Mouse (Mus musculus): ENCODE data around the gene AU022252. TPM values are rescaled to one million over a fixed set of nuclear protein-coding genes. Genes with fewer than 3 reads are reported as not detected.

Gene AU022252
- polyA plus RNA-seq, 1 experiment: 5.0 TPM

- 51% methylated on average over 3 of the region's 3 CpGs for WGBS
- peak overlapping the region; percentile 19 for H3K4me3 ChIP-seq (replicated peaks; ENCODE audit: control insufficient read depth, low read depth, low read length)
- no peaks in the 10 kb centered on the region; the same call in 1 of the 2 replicates for H3K4me1 ChIP-seq (ENCODE audit: control insufficient read depth, insufficient read depth, low read length)
- TF ChIP-seq POLR2A (IDR thresholded peaks at IDR 0.05; ENCODE audit: borderline replicate concordance, control insufficient read depth, low read depth, low read length) (no peak), CTCF (IDR thresholded peaks at IDR 0.05; ENCODE audit: control insufficient read depth, insufficient read depth, low read length) (no peak)
- no peak overlapping the region for H3K27ac ChIP-seq (ENCODE audit: control insufficient read depth, insufficient read depth, low read depth, low read length, poor library complexity)
Measured at GRCm38 (mm10) chr4:119238661-119239060, 6.1 kb upstream of the AU022252 start.

GRCm38 (mm10) chr4:119234348-119234747 is 1.8 kb upstream of the AU022252 start:
- Histone ChIP-seq H3K4me3 (replicated peaks; ENCODE audit: control insufficient read depth, low read depth, low read length) (no peak overlapping the region), H3K4me1 (ENCODE audit: control insufficient read depth, insufficient read depth, low read length) (no peaks in the 10 kb centered on the region; the same call in 1 of the 2 replicates), H3K27ac (ENCODE audit: control insufficient read depth, insufficient read depth, low read depth, low read length, poor library complexity) (no peak overlapping the region)
- TF ChIP-seq CTCF (IDR thresholded peaks at IDR 0.05; ENCODE audit: control insufficient read depth, insufficient read depth, low read length) (no peak), POLR2A (IDR thresholded peaks at IDR 0.05; ENCODE audit: borderline replicate concordance, control insufficient read depth, low read depth, low read length) (no peak)
- 78% methylated on average over 3 of the region's 3 CpGs for WGBS

GRCm38 (mm10) chr4:119233256-119233901 is 867 bp upstream of the AU022252 start:
- no peak overlapping the region; the same call in 1 of the 2 replicates for H3K27ac ChIP-seq (ENCODE audit: control insufficient read depth, insufficient read depth, low read depth, low read length, poor library complexity)

GRCm38 (mm10) chr4:119226751-119227150 is 5.8 kb downstream of the AU022252 start:
- TF ChIP-seq POLR2A (IDR thresholded peaks at IDR 0.05; ENCODE audit: borderline replicate concordance, control insufficient read depth, low read depth, low read length) (no peak), CTCF (IDR thresholded peaks at IDR 0.05; ENCODE audit: control insufficient read depth, insufficient read depth, low read length) (no peak)
- Histone ChIP-seq H3K27ac (ENCODE audit: control insufficient read depth, insufficient read depth, low read depth, low read length, poor library complexity) (no peak overlapping the region), H3K4me1 (ENCODE audit: control insufficient read depth, insufficient read depth, low read length) (no peaks in the 10 kb centered on the region), H3K4me3 (replicated peaks; ENCODE audit: control insufficient read depth, low read depth, low read length) (no peak overlapping the region)
- WGBS: 86% methylated on average over 11 of the region's 11 CpGs

More at GRCm38 (mm10) chr4:119233256-119233901, 867 bp upstream of the AU022252 start:
- no peaks in the 10 kb centered on the region; the same call in 1 of the 2 replicates for H3K4me1 ChIP-seq (ENCODE audit: control insufficient read depth, insufficient read depth, low read length)
- 2% methylated on average over 36 of the region's 36 CpGs for WGBS
- H3K4me3 ChIP-seq (replicated peaks; ENCODE audit: control insufficient read depth, low read depth, low read length): peak overlapping the region; percentile 74
- no peak for TF ChIP-seq POLR2A (IDR thresholded peaks at IDR 0.05; ENCODE audit: borderline replicate concordance, control insufficient read depth, low read depth, low read length)
- TF ChIP-seq CTCF (IDR thresholded peaks at IDR 0.05; ENCODE audit: control insufficient read depth, insufficient read depth, low read length): no peak

- H3K4me3 ChIP-seq (replicated peaks; ENCODE audit: control insufficient read depth, low read depth, low read length): no peak overlapping the region
- H3K27ac ChIP-seq (ENCODE audit: control insufficient read depth, insufficient read depth, low read depth, low read length, poor library complexity): no peak overlapping the region
- WGBS: 86% methylated on average over 9 of the region's 9 CpGs
- TF ChIP-seq POLR2A (IDR thresholded peaks at IDR 0.05; ENCODE audit: borderline replicate concordance, control insufficient read depth, low read depth, low read length) (no peak), CTCF (IDR thresholded peaks at IDR 0.05; ENCODE audit: control insufficient read depth, insufficient read depth, low read length) (no peak)
- no peaks in the 10 kb centered on the region for H3K4me1 ChIP-seq (ENCODE audit: control insufficient read depth, insufficient read depth, low read length)
Measured at GRCm38 (mm10) chr4:119225719-119226118, 6.8 kb downstream of the AU022252 start.

GRCm38 (mm10) chr4:119224534-119224933 is 8.0 kb downstream of the AU022252 start:
- Histone ChIP-seq H3K27ac (ENCODE audit: control insufficient read depth, insufficient read depth, low read depth, low read length, poor library complexity) (no peak overlapping the region), H3K4me1 (ENCODE audit: control insufficient read depth, insufficient read depth, low read length) (no peaks in the 10 kb centered on the region), H3K4me3 (replicated peaks; ENCODE audit: control insufficient read depth, low read depth, low read length) (no peak overlapping the region)
- 87% methylated on average over 3 of the region's 3 CpGs for WGBS
- TF ChIP-seq POLR2A (IDR thresholded peaks at IDR 0.05; ENCODE audit: borderline replicate concordance, control insufficient read depth, low read depth, low read length) (no peak), CTCF (IDR thresholded peaks at IDR 0.05; ENCODE audit: control insufficient read depth, insufficient read depth, low read length) (no peak)

GRCm38 (mm10) chr4:119223696-119224095 is 8.8 kb downstream of the AU022252 start:
- H3K27ac ChIP-seq (ENCODE audit: control insufficient read depth, insufficient read depth, low read depth, low read length, poor library complexity): no peak overlapping the region
- TF ChIP-seq POLR2A (IDR thresholded peaks at IDR 0.05; ENCODE audit: borderline replicate concordance, control insufficient read depth, low read depth, low read length) (no peak), CTCF (IDR thresholded peaks at IDR 0.05; ENCODE audit: control insufficient read depth, insufficient read depth, low read length) (peak; percentile 71)
- 56% methylated on average over 1 of the region's 1 CpGs for WGBS
- no peak overlapping the region for H3K4me3 ChIP-seq (replicated peaks; ENCODE audit: control insufficient read depth, low read depth, low read length)
- no peaks in the 10 kb centered on the region for H3K4me1 ChIP-seq (ENCODE audit: control insufficient read depth, insufficient read depth, low read length)

GRCm38 (mm10) chr4:119218169-119218568 is 14.3 kb downstream of the AU022252 start, which contains the start of gene Tmem269:
Gene Tmem269 (minus strand): TSS chr4:119218217.
- no peaks in the 10 kb centered on the region for H3K4me1 ChIP-seq (ENCODE audit: control insufficient read depth, insufficient read depth, low read length)
- 41% methylated on average over 11 of the region's 11 CpGs for WGBS
- TF ChIP-seq CTCF (IDR thresholded peaks at IDR 0.05; ENCODE audit: control insufficient read depth, insufficient read depth, low read length) (no peak), POLR2A (IDR thresholded peaks at IDR 0.05; ENCODE audit: borderline replicate concordance, control insufficient read depth, low read depth, low read length) (no peak)
- H3K4me3 ChIP-seq (replicated peaks; ENCODE audit: control insufficient read depth, low read depth, low read length): no peak within 1 kb of the TSS
- no peak within 1 kb of the TSS for H3K27ac ChIP-seq (ENCODE audit: control insufficient read depth, insufficient read depth, low read depth, low read length, poor library complexity)
